ENCODE assay signal across 7 mouse cellular contexts in the genomic region with DNA sequence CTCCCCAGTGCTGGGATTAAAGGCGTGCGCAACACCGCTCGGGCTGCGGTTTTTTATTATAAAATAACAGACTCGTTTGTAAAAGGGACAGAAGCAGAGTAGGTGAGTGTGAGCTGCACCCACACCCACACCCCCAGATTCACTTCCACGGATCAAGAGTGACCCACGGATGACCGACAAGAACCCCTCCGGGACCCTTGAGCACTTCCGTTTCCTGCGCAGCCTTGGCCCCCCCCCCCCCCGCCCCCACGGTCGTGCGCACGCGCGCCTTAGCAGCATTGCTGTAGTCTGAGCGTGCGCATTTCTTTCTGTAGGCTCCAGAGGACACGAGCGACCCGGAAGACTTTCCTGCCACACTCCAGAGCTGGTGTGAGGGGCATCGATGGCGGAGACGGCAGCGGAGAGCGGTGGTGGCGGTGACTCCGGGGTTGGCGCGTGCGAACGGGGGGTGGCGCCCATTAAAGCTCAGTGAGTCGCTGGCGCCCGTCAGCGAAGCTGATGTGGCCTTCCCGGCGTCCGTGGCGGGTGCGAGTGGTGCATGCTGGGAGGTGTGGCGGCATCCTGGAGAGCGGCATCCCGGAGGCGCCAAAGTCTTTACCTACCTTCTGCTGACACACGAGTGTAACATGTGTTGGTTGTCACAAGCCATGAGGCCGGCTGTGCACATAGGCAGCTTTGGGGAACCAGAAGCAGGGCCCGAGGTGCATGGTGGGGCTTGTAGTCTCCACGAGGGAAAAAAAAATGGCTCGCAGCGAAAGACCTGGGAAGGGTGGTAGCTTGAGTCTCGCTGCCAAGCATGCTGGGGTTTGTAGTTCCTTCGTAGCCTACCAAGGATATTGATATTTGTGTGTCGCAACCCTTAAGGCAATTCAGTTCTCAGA. TPM values are rescaled to one million over a fixed set of nuclear protein-coding genes. Genes with fewer than 3 reads are reported as not detected.
DNase-seq lines count a peak whose midpoint lies in the region; ATAC-seq lines count a peak whose summit lies in the region.

Gene Dus3l, plus strand, starts transcription at position 284 of the 881 bp plus-strand sequence.

- DNase-seq in adrenal gland, postnatal 10 days: peak; percentile 86
- peak; percentile 94 for DNase-seq in embryonic facial prominence, embryonic 10.5 days (ENCODE audit: low spot score)
- DNase-seq in gonadal fat pad, adult 2 months (ENCODE audit: low read depth): no peak
- peak; percentile 91 for DNase-seq in kidney, adult 11 months
- DNase-seq in limb, embryonic 10.5 days (ENCODE audit: low spot score): peak; percentile 90
- DNase-seq in spleen, adult 12 weeks (ENCODE audit: low spot score): peak; percentile 87

- peak within 1 kb of the TSS; percentile 73 for H3K9ac ChIP-seq in midbrain, embryonic 13.5 days (replicated peaks)

- peak; percentile 85 for ATAC-seq in midbrain, embryonic 13.5 days

- 2% methylated on average over 58 of the region's 58 CpGs for WGBS in embryonic facial prominence, embryonic 10.5 days
- WGBS in limb, embryonic 10.5 days: 2% methylated on average over 58 of the region's 58 CpGs
- 1% methylated on average over 57 of the region's 58 CpGs for WGBS in midbrain, embryonic 13.5 days

- H3K9me3 ChIP-seq in embryonic facial prominence, embryonic 10.5 days: no peaks in the 10 kb centered on the region
- H3K9me3 ChIP-seq in limb, embryonic 10.5 days (replicated peaks): no peaks in the 10 kb centered on the region
- no peaks in the 10 kb centered on the region for H3K9me3 ChIP-seq in midbrain, embryonic 13.5 days

- H3K4me1 ChIP-seq in embryonic facial prominence, embryonic 10.5 days: peaks cover 29% of the 10 kb centered on the region
- H3K4me1 ChIP-seq in limb, embryonic 10.5 days: peaks cover 56% of the 10 kb centered on the region
- peaks cover 30% of the 10 kb centered on the region for H3K4me1 ChIP-seq in midbrain, embryonic 13.5 days (replicated peaks)

- peaks cover 35% of the 10 kb centered on the region for H3K36me3 ChIP-seq in embryonic facial prominence, embryonic 10.5 days (replicated peaks)
- H3K36me3 ChIP-seq in limb, embryonic 10.5 days: peaks cover 34% of the 10 kb centered on the region
- H3K36me3 ChIP-seq in midbrain, embryonic 13.5 days: peaks cover 32% of the 10 kb centered on the region

- H3K27ac ChIP-seq in embryonic facial prominence, embryonic 10.5 days (replicated peaks): peak within 1 kb of the TSS; percentile 97
- peak within 1 kb of the TSS; percentile 96 for H3K27ac ChIP-seq in limb, embryonic 10.5 days
- peak within 1 kb of the TSS; percentile 94 for H3K27ac ChIP-seq in midbrain, embryonic 13.5 days

- H3K4me3 ChIP-seq in embryonic facial prominence, embryonic 10.5 days: peak within 1 kb of the TSS; percentile 89
- H3K4me3 ChIP-seq in limb, embryonic 10.5 days: peak within 1 kb of the TSS; percentile 89
- H3K4me3 ChIP-seq in midbrain, embryonic 13.5 days (replicated peaks): peak within 1 kb of the TSS; percentile 72

- H3K4me2 ChIP-seq in midbrain, embryonic 13.5 days (replicated peaks): peak within 1 kb of the TSS; percentile 72

- H3K27me3 ChIP-seq in embryonic facial prominence, embryonic 10.5 days (replicated peaks; ENCODE audit: low read depth, poor library complexity, severe bottlenecking): peaks cover 19% of the 10 kb centered on the region
- H3K27me3 ChIP-seq in limb, embryonic 10.5 days (ENCODE audit: low read depth, poor library complexity, severe bottlenecking): no peaks in the 10 kb centered on the region
- H3K27me3 ChIP-seq in midbrain, embryonic 13.5 days: peaks cover 19% of the 10 kb centered on the region

RNA-seq across cellular contexts. Expression of gene Dus3l, which starts in this region (rescaled TPM):
- total RNA-seq in adrenal gland, postnatal 10 days (2021): 10 to 100 TPM; 27.6 to 34.5 TPM
- polyA plus RNA-seq in embryonic facial prominence, embryonic 10.5 days (2016; fragmentation: Nextera tagmentation; extraction: Ambion mirVana): 45.0 and 45.6 TPM in 2 replicates
- polyA plus RNA-seq in gonadal fat pad, adult 2 months (2012; rRNA removed): 48.3 and 52.0 TPM in 2 replicates
- 46.0 and 50.3 TPM in 2 replicates for polyA plus RNA-seq in limb, embryonic 10.5 days (2016; fragmentation: Nextera tagmentation; extraction: Ambion mirVana)
- 63.7 TPM in 2 replicates for polyA plus RNA-seq in midbrain, embryonic 13.5 days (2015; fragmentation: Nextera tagmentation; extraction: Ambion mirVana)
